Mouse (Mus musculus): ENCODE data around the gene Treml2.

Gene Treml2

DNA sequence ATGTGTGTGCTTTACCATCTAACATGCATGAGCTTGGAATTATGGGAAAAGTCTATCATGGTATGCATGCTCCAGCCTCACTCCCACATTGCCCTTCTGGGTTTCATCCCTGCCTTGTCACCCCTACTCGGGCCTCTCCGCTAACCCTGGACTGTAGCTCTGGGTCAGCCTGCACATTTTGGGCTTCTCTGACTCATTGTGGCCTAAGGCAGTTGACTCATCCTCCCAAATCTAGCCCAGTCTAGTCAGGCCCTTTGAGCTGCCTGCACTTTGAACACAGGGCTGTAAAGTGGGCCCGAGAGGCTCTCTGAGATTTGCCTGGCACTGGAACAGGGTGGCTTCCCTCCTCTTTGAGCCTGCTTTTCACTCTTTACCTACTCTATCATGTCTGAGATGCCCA lies 56.5 kb downstream of the Treml2 start:
- no peak for DNase-seq

DNA sequence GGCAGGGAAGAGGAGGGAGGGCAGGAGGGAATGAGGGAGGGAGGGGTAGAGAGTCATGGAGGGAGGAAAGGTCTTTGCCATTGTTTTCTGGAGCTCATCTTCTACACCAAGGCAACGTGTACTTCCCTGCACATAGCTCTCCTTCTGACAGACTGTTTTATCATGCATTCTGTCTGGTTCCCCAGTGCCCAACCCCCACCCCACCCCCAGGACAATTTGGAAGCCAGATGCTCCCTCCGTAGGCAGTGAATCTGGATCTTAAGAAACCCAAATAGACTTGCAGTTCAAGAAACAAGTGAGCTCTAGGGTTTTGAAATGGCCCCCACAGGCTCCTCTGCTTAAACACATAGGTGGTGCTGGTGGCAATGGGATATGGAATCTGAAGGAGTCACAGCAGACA lies 58.6 kb downstream of the Treml2 start:
- no peak for DNase-seq

- no peak for DNase-seq
These were observed 60.3 kb downstream of the Treml2 start, which contains the start of gene Treml1 for GRCm38 (mm10) chr17:48359616-48360015. Treml1 (plus strand) TSS chr17:48359916.

GRCm38 (mm10) chr17:48360462-48360861 lies 61.2 kb downstream of the Treml2 start:
- DNase-seq, result no peak

Measured in thymus, postnatal 36 days (tissue).